Mouse (Mus musculus) mouse embryonic stem cell (cell line): ENCODE data around the gene Stau1.
"Not testable (repeated sequence)": the region's sequence is repeated elsewhere in the genome, so short reads cannot be mapped to it uniquely, and the experiment has no call there.

Source experiments
- in situ Hi-C, 2 experiments: fragments of 300-500 bp; cut with MboI; formaldehyde crosslinking; loops; 1 replicate in 1 of 2; 3 replicates in 1 of 2; pipeline ENCODE4 v1.14.3; 2019 to 2020; ENCODE audit warnings: low sequenced_read_pairs in 2 of 2, low pct_unique_long_range_greater_than_20kb in 1 of 2, mixed read lengths in 1 of 2; ENCODE audit not compliant: unreplicated experiment in 1 of 2

Stau1 gene

GRCm38 (mm10) chr2:166995796-166996532 lies at the start of gene Stau1:
Gene Stau1 (minus strand): TSS chr2:166996299.
- in situ Hi-C loops = no loop called here

- in situ Hi-C loops = no loop called here
Observed at GRCm38 (mm10) chr2:167043400-167044121, 47.5 kb upstream of the Stau1 start.

GRCm38 (mm10) chr2:167039386-167039785 lies 43.3 kb upstream of the Stau1 start:
- in situ Hi-C loops = no loop called here

GRCm38 (mm10) chr2:167038716-167039115 lies 42.6 kb upstream of the Stau1 start:
- in situ Hi-C loops = no loop called here

- in situ Hi-C loops = no loop called here
Observed at GRCm38 (mm10) chr2:167038297-167038696, 42.2 kb upstream of the Stau1 start.

GRCm38 (mm10) chr2:167037710-167038109 lies 41.6 kb upstream of the Stau1 start:
- in situ Hi-C loops = no loop called here

- in situ Hi-C loops = no loop called here
Observed at GRCm38 (mm10) chr2:167030507-167030906, 34.4 kb upstream of the Stau1 start.

GRCm38 (mm10) chr2:167028553-167028952 lies 32.5 kb upstream of the Stau1 start:
- in situ Hi-C loops = no loop called here

GRCm38 (mm10) chr2:167019396-167019795 lies 23.3 kb upstream of the Stau1 start:
- in situ Hi-C loops = no loop called here

- in situ Hi-C loops = no loop called here
Observed at GRCm38 (mm10) chr2:167015382-167015718, 19.3 kb upstream of the Stau1 start.

- in situ Hi-C loops = no loop called here
Observed at GRCm38 (mm10) chr2:167014702-167015381, 18.7 kb upstream of the Stau1 start, which contains the start of gene Ddx27. Gene Ddx27 (plus strand): TSS chr2:167015193.

- in situ Hi-C loops = no loop called here
Observed at GRCm38 (mm10) chr2:167010546-167010945, 14.4 kb upstream of the Stau1 start.

- in situ Hi-C loops = no loop called here
Observed at GRCm38 (mm10) chr2:167009483-167009882, 13.4 kb upstream of the Stau1 start.

GRCm38 (mm10) chr2:167007565-167007964 lies 11.5 kb upstream of the Stau1 start:
- in situ Hi-C loops = not testable (repeated sequence)

- in situ Hi-C loops = no loop called here
Observed at GRCm38 (mm10) chr2:167007001-167007491, 10.9 kb upstream of the Stau1 start.

GRCm38 (mm10) chr2:167006355-167006754 lies 10.3 kb upstream of the Stau1 start:
- in situ Hi-C loops = no loop called here

- in situ Hi-C loops = no loop called here
Observed at GRCm38 (mm10) chr2:167004099-167004854, 8.2 kb upstream of the Stau1 start.

- in situ Hi-C loops = no loop called here
Observed at GRCm38 (mm10) chr2:167001486-167001885, 5.4 kb upstream of the Stau1 start.

GRCm38 (mm10) chr2:166996533-166996894 lies 415 bp upstream of the Stau1 start:
- in situ Hi-C loops = no loop called here
